Mouse (Mus musculus) hindbrain, embryonic 13.5 days (tissue): ENCODE data around the gene Gm1043. TPM values are rescaled to one million over a fixed set of nuclear protein-coding genes. Genes with fewer than 3 reads are reported as not detected.

Experiments
- ATAC-seq: fragments of 200-750 bp; cut with Nextera tagmentation; 2 replicates; pipeline ENCODE4 v1.8.0; 2017; ENCODE audit warnings: moderate TSS enrichment; ENCODE audit not compliant: low FRiP score
- H3K27ac ChIP-seq: fragments of 300-500 bp; sonication (generic); 2 replicates; pipeline ENCODE4 v1.5.1; 2015; ENCODE audit warnings: inconsistent platforms, mild to moderate bottlenecking, moderate library complexity
- H3K27me3 ChIP-seq: fragments of 300-500 bp; sonication (generic); 2 replicates; pipeline ENCODE4 v1.6.1; 2015; ENCODE audit warnings: mild to moderate bottlenecking, inconsistent platforms
- H3K36me3 ChIP-seq: fragments of 300-500 bp; sonication (generic); 2 replicates; pipeline ENCODE4 v1.6.1; 2015; ENCODE audit warnings: mild to moderate bottlenecking, inconsistent platforms
- H3K4me1 ChIP-seq: fragments of 300-500 bp; sonication (generic); replicated peaks from 2 replicates; pipeline ENCODE4 v1.6.1; 2015; ENCODE audit warnings: inconsistent platforms
- H3K4me2 ChIP-seq: fragments of 300-500 bp; sonication (generic); 2 replicates; pipeline ENCODE4 v1.6.1; 2015; ENCODE audit warnings: inconsistent platforms, mild to moderate bottlenecking, moderate library complexity
- H3K4me3 ChIP-seq: fragments of 300-500 bp; sonication (generic); 2 replicates; pipeline ENCODE4 v1.5.1; 2015; ENCODE audit warnings: mild to moderate bottlenecking, inconsistent platforms
- H3K9ac ChIP-seq: fragments of 300-500 bp; sonication (generic); 2 replicates; pipeline ENCODE4 v1.6.1; 2015; ENCODE audit warnings: mild to moderate bottlenecking, inconsistent platforms
- H3K9me3 ChIP-seq: fragments of 300-500 bp; sonication (generic); 2 replicates; pipeline ENCODE4 v1.6.1; 2016; ENCODE audit warnings: inconsistent platforms
- WGBS: fragments of 180-500 bp; shearing (Covaris S2); methylation state at CpG from one replicate; pipeline ENCODE4 v1.1.7; 2015; 5-methylcytosine and 5-hydroxymethylcytosine counted together
- polyA plus RNA-seq: library from polyadenylated mRNA; unstranded; fragments of >200 nt; fragmentation: Nextera tagmentation; extraction: Ambion mirVana; gene quantifications from 2 replicates; pipeline ENCODE4 v1.2.1, GENCODE M21; 2015

The Gm1043 gene
- polyA plus RNA-seq, 1 experiment from 2014 or later, result 1.5 TPM

DNA sequence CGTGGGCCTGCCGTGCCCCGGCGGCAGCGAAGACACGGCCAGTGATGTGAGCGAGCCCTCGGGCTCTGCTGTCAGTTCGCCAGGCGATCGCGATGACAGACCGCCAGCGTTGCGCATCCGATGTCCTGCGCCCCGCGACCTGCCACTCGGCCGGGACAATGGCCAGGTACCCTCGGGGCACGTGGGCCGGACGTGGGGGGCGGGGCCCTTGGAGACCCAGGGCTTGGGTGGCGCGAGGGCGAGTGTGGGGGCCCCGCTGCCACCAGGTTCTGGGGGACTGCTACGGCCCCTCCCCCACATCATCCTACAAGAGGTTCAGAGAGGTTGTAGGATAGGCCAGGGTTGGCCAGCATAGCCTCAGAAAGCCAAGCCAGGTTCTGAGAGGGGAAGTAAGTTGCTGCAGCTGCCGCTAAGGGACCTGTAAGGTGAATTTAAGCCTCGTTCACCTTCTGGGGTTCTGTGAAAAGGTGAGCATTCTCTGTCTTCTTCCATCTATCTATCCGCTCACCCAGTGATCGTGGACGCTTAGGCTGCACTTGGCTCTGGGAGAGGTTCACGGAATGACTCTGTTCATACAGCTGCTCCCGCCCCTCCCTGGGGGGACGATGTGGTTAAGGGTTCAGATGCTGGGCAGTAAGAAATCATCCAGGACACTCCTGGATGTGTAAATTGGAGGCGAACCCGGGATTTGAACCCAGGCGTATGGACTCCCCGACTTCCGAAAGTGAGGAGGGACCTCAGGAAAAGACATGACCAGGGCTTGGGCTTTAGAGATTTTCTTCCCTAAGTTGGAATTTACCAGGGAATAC lies 157.4 kb downstream of the Gm1043 start:
- H3K36me3 ChIP-seq, result no peaks in the 10 kb centered on the region
- peak overlapping the region; percentile 79 for H3K4me3 ChIP-seq
- no peak for ATAC-seq
- H3K9me3 ChIP-seq, result no peaks in the 10 kb centered on the region
- H3K9ac ChIP-seq, result peak overlapping the region; percentile 95
- peaks cover 46% of the 10 kb centered on the region for H3K4me1 ChIP-seq
- H3K27me3 ChIP-seq, result peaks cover 21% of the 10 kb centered on the region
- peak overlapping the region; percentile 99 for H3K27ac ChIP-seq
- peak overlapping the region; percentile 82 for H3K4me2 ChIP-seq
- 8% methylated on average over 44 of the region's 44 CpGs for WGBS

GRCm38 (mm10) chr5:37243169-37243886 lies 158.2 kb downstream of the Gm1043 start:
- Histone ChIP-seq H3K36me3 (no peaks in the 10 kb centered on the region), H3K4me3 (peak overlapping the region; percentile 79), H3K4me2 (peak overlapping the region; percentile 82), H3K27me3 (peaks cover 21% of the 10 kb centered on the region), H3K9ac (peak overlapping the region; percentile 95), H3K9me3 (no peaks in the 10 kb centered on the region), H3K27ac (peak overlapping the region; percentile 99), H3K4me1 (peaks cover 54% of the 10 kb centered on the region)
- 2% methylated on average over 19 of the region's 19 CpGs for WGBS
- no peak for ATAC-seq

DNA sequence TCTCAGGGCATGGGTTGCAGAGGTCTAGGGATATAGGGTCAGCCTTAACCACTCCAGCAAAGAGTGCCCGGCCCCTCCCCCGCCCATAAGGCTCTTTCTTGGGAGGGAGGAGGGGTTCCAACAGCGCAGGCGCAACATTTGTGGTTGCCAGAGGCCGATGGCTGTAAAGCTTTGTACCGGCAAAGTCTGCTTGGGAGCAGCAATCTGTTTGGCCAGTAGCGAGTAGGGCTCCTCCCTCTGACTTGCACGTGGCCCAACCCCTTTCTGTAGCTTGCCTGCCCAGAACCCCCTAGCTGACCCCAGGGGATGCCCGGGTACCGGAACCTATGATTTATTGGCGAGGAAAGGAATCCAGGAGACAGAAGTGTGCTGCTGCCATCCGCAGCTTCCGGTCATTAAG lies 159.0 kb downstream of the Gm1043 start:
- WGBS, result 2% methylated on average over 13 of the region's 13 CpGs
- peak overlapping the region; percentile 82 for H3K4me2 ChIP-seq
- peak; percentile 31 for ATAC-seq
- H3K4me1 ChIP-seq, result peaks cover 62% of the 10 kb centered on the region
- H3K9me3 ChIP-seq, result no peaks in the 10 kb centered on the region
- peak overlapping the region; percentile 95 for H3K9ac ChIP-seq
- H3K27ac ChIP-seq, result peak overlapping the region; percentile 99
- peak overlapping the region; percentile 79 for H3K4me3 ChIP-seq
- no peaks in the 10 kb centered on the region for H3K36me3 ChIP-seq
- peaks cover 21% of the 10 kb centered on the region for H3K27me3 ChIP-seq

- peaks cover 68% of the 10 kb centered on the region for H3K4me1 ChIP-seq
- no peak for ATAC-seq
Measured at GRCm38 (mm10) chr5:37244666-37245242, 159.6 kb downstream of the Gm1043 start.

GRCm38 (mm10) chr5:37245651-37246050 lies 160.5 kb downstream of the Gm1043 start:
- peak; percentile 49 for ATAC-seq
- peak overlapping the region; percentile 79 for H3K4me3 ChIP-seq
- H3K27ac ChIP-seq, result peak overlapping the region; percentile 99
- peak overlapping the region; percentile 95 for H3K9ac ChIP-seq
- H3K4me2 ChIP-seq, result peak overlapping the region; percentile 82
- H3K4me1 ChIP-seq, result peaks cover 71% of the 10 kb centered on the region
- under 1% methylated on average over 30 of the region's 42 CpGs for WGBS
- H3K27me3 ChIP-seq, result peaks cover 17% of the 10 kb centered on the region
- H3K36me3 ChIP-seq, result 0 out of 2 replicates have a peak, but pooled peaks cover 2% of the 10 kb centered on the region
- H3K9me3 ChIP-seq, result no peaks in the 10 kb centered on the region

More at GRCm38 (mm10) chr5:37244666-37245242, 159.6 kb downstream of the Gm1043 start:
- Histone ChIP-seq H3K4me2 (peak overlapping the region; percentile 82), H3K9me3 (no peaks in the 10 kb centered on the region), H3K27me3 (peaks cover 21% of the 10 kb centered on the region), H3K9ac (peak overlapping the region; percentile 95), H3K27ac (peak overlapping the region; percentile 99), H3K36me3 (no peaks in the 10 kb centered on the region), H3K4me3 (peak overlapping the region; percentile 79)
- 35% methylated on average over 9 of the region's 9 CpGs for WGBS

- WGBS, result under 1% methylated on average over 29 of the region's 37 CpGs
- peaks cover 8% of the 10 kb centered on the region; the same call in 1 of the 2 replicates for H3K36me3 ChIP-seq
- H3K9ac ChIP-seq, result peak overlapping the region; percentile 95
- peak overlapping the region; percentile 79 for H3K4me3 ChIP-seq
- H3K27ac ChIP-seq, result peak overlapping the region; percentile 99
- peak; percentile 44 for ATAC-seq
- H3K4me1 ChIP-seq, result peaks cover 71% of the 10 kb centered on the region
- H3K4me2 ChIP-seq, result peak overlapping the region; percentile 82
- no peaks in the 10 kb centered on the region for H3K9me3 ChIP-seq
- peaks cover 10% of the 10 kb centered on the region for H3K27me3 ChIP-seq
Measured at GRCm38 (mm10) chr5:37246138-37246910, 161.2 kb downstream of the Gm1043 start.

DNA sequence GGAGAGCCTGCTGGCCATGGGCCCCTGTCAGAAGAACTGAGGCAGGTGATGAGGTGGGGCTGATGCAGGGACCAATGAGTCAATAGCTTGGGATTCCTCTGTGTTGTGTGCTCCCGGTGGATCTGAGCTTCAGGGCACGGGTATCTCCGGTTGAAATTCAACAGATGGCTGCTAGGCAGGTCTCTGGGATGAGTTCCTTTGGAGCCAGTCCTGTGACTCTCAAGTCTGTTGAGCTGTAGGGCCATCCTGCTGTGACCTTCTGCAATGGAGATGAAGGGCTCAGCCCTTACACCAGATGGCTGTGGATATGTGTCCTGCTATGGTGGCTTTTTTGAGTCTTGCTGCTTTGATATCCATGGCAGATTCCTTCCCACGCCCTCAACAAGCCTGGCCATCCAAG lies 162.3 kb downstream of the Gm1043 start:
- H3K4me3 ChIP-seq, result peak overlapping the region; percentile 79
- H3K4me2 ChIP-seq, result peak overlapping the region; percentile 82
- peaks cover 4% of the 10 kb centered on the region for H3K27me3 ChIP-seq
- H3K4me1 ChIP-seq, result peaks cover 74% of the 10 kb centered on the region
- H3K27ac ChIP-seq, result peak overlapping the region; percentile 99
- peaks cover 11% of the 10 kb centered on the region for H3K36me3 ChIP-seq
- no peaks in the 10 kb centered on the region for H3K9me3 ChIP-seq
- WGBS, result 32% methylated on average over 4 of the region's 4 CpGs
- no peak for ATAC-seq
- peak overlapping the region; percentile 95 for H3K9ac ChIP-seq

DNA sequence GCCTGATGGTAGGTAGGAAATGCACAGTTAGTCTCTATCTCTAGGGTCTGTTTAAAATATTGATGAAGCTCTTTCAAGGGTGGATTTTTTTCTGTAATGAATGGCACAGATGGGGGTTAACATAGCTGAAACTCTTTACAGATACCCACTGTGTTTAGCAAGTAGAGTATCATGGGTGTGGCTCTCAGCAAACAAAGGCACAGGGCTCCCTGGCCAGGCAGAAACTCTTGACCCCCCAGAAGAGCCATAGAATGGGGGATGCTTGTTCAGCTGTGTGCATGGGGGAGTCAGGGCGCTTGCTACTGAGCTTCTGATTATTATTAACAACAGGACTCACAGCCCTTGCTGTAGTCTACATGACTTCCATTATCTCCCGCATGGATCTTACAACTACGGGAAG lies 163.7 kb downstream of the Gm1043 start:
- Histone ChIP-seq H3K27ac (peak overlapping the region; percentile 68), H3K9ac (peak overlapping the region; percentile 95)
- WGBS, result 65% methylated on average over 3 of the region's 3 CpGs

GRCm38 (mm10) chr5:37251596-37251995 lies 166.4 kb downstream of the Gm1043 start:
- Histone ChIP-seq H3K36me3 (peaks cover 16% of the 10 kb centered on the region), H3K27me3 (no peaks in the 10 kb centered on the region), H3K4me1 (peaks cover 89% of the 10 kb centered on the region), H3K4me2 (peak overlapping the region; percentile 1; the same call in 1 of the 2 replicates), H3K4me3 (no peak overlapping the region), H3K9me3 (no peaks in the 10 kb centered on the region), H3K27ac (no peak overlapping the region; the same call in 1 of the 2 replicates), H3K9ac (peak overlapping the region; percentile 35)
- ATAC-seq, result no peak
- WGBS, result 77% methylated on average over 3 of the region's 3 CpGs

More for the DNA sequence above, 163.7 kb downstream of the Gm1043 start:
- no peak for ATAC-seq
- H3K27me3 ChIP-seq, result no peaks in the 10 kb centered on the region
- H3K4me3 ChIP-seq, result peak overlapping the region; percentile 79
- H3K9me3 ChIP-seq, result no peaks in the 10 kb centered on the region
- H3K4me2 ChIP-seq, result peak overlapping the region; percentile 82
- H3K4me1 ChIP-seq, result peaks cover 77% of the 10 kb centered on the region
- peaks cover 16% of the 10 kb centered on the region for H3K36me3 ChIP-seq

DNA sequence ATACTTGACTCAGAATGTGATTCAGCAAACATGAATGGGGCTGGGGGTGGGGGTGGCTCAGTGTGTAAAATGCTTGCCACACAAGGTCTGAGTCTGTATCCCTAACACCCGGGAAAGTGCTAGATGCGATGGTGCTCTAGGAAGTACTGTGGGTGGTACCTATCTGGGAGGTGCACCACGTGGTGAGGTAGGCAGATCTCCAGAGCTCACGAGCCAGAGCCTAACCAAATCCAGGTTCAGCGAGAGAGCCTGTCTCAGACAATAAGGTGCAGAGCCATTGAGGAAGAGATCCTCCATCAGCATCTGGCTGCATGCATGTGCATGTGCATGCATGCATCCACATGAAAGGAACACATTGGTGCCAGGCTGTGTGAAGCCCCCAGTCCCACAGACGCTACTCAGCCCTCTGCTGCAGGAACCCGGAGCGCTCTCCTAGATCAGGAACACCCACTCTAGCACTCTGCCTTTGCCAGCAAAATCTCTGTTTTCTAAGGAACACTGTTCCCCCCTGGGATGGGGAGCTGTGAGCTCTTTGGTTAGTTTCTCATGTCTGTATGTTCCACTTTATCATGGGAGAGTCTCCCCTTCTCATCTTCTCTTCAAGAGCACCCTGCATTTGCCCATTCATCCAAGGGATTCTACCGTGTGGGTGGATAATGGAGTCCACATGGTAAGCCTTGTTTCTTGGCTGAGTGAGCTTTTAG lies 167.1 kb downstream of the Gm1043 start:
- ATAC-seq, result no peak
- Histone ChIP-seq H3K27ac (no peak overlapping the region; the same call in 1 of the 2 replicates), H3K4me3 (no peak overlapping the region), H3K4me1 (peaks cover 94% of the 10 kb centered on the region), H3K9me3 (no peaks in the 10 kb centered on the region), H3K27me3 (no peaks in the 10 kb centered on the region), H3K9ac (no peak overlapping the region), H3K4me2 (0 out of 2 replicates have a peak overlapping the region, but pooled peaks have one; percentile 1), H3K36me3 (peaks cover 16% of the 10 kb centered on the region)
- WGBS, result 84% methylated on average over 9 of the region's 9 CpGs

GRCm38 (mm10) chr5:37254523-37254922 lies 169.4 kb downstream of the Gm1043 start:
- H3K4me3 ChIP-seq, result no peak overlapping the region
- H3K4me2 ChIP-seq, result no peak overlapping the region
- H3K36me3 ChIP-seq, result peaks cover 16% of the 10 kb centered on the region
- no peaks in the 10 kb centered on the region for H3K27me3 ChIP-seq
- no peak overlapping the region for H3K9ac ChIP-seq
- H3K27ac ChIP-seq, result 0 out of 2 replicates have a peak overlapping the region, but pooled peaks have one; percentile 8
- peaks cover 94% of the 10 kb centered on the region for H3K4me1 ChIP-seq
- no peaks in the 10 kb centered on the region for H3K9me3 ChIP-seq
- 55% methylated on average over 4 of the region's 4 CpGs for WGBS
- no peak for ATAC-seq
